Mouse (Mus musculus) hindbrain, embryonic 10.5 days (tissue): Measurements from ENCODE around the gene Cyp1b1. TPM values are rescaled to one million over a fixed set of nuclear protein-coding genes. Genes with fewer than 3 reads are reported as not detected.

Experiments used
- DNase-seq: peaks from one replicate; pipeline ENCODE4 v3.0.0-alpha.2; 2017; ENCODE audit warnings: low spot score
- H3K27ac ChIP-seq: fragments of 300-500 bp; sonication (generic); 2 replicates; pipeline ENCODE4 v1.5.1; 2016; ENCODE audit warnings: mild to moderate bottlenecking, moderate library complexity
- H3K27me3 ChIP-seq: fragments of 300-500 bp; sonication (generic); 2 replicates; pipeline ENCODE4 v1.6.1; 2016; ENCODE audit warnings: mild to moderate bottlenecking; ENCODE audit not compliant: poor library complexity, insufficient read depth, severe bottlenecking
- H3K36me3 ChIP-seq: fragments of 300-500 bp; sonication (generic); 2 replicates; pipeline ENCODE4 v1.6.1; 2016; ENCODE audit warnings: mild to moderate bottlenecking, moderate library complexity
- H3K4me1 ChIP-seq: fragments of 300-500 bp; sonication (generic); replicated peaks from 2 replicates; pipeline ENCODE4 v1.6.1; 2016; ENCODE audit warnings: mild to moderate bottlenecking
- H3K4me3 ChIP-seq: fragments of 300-500 bp; sonication (generic); 2 replicates; pipeline ENCODE4 v1.5.1; 2016; ENCODE audit warnings: mild to moderate bottlenecking, moderate library complexity
- H3K9me3 ChIP-seq: fragments of 300-500 bp; sonication (generic); 2 replicates; pipeline ENCODE4 v1.6.1; 2016; ENCODE audit warnings: mild to moderate bottlenecking, moderate library complexity
- WGBS: fragments of 180-500 bp; shearing (Covaris S2); methylation state at CpG from one replicate; pipeline ENCODE4 v1.1.7; 2016; 5-methylcytosine and 5-hydroxymethylcytosine counted together
- polyA plus RNA-seq: library from polyadenylated mRNA; unstranded; fragments of >200 nt; fragmentation: Nextera tagmentation; extraction: Ambion mirVana; gene quantifications from 2 replicates; pipeline ENCODE4 v1.2.1, GENCODE M21; 2016

The Cyp1b1 gene
- polyA plus RNA-seq: 1.9 and 3.0 TPM in 2 replicates

DNA sequence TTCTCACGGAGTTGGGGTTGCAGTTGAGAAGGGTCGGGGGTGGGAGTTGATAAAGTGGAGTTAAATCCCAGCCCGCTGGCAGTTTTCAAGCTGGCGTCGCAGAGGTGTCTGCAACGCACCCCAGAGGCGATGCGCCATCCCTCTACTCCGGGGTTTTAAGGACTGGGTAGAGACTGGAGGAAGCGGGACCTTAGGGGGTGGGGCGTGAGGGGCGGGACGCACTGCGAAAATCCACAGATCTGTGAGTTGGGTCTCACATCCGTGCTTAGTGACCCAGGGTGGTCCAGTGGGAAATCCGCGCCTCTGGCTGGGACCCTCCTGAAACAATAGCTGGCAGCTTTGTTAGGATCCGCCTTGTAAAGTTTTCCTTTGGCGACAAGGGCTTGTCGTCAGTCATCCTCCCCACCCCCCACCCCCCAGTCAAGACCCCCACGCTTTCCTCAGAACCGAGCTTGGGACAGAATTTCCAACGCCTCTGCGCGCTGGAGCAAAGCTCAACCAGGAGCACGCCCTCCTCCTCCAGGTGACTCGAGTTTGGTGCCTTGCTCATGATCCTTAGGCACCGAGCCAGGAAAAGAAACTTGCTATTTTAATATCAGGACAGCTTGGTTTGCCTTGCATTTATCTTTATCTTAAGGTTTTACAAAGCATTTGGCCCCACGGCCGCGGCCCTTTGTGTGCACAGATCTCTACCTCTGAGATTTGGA, at the start of gene Cyp1b1:
TSS of gene Cyp1b1 (minus strand) at position 131 of the 707 bp plus-strand sequence.
- H3K36me3 ChIP-seq: no peaks in the 10 kb centered on the region
- H3K4me1 ChIP-seq: peaks cover 44% of the 10 kb centered on the region
- peak within 1 kb of the TSS; percentile 60 for H3K4me3 ChIP-seq
- peak; percentile 58 for DNase-seq
- peaks cover 93% of the 10 kb centered on the region for H3K27me3 ChIP-seq
- peak within 1 kb of the TSS; percentile 84 for H3K27ac ChIP-seq
- 0 out of 2 replicates have a peak, but pooled peaks cover 7% of the 10 kb centered on the region for H3K9me3 ChIP-seq
- under 1% methylated on average over 31 of the region's 31 CpGs for WGBS

DNA sequence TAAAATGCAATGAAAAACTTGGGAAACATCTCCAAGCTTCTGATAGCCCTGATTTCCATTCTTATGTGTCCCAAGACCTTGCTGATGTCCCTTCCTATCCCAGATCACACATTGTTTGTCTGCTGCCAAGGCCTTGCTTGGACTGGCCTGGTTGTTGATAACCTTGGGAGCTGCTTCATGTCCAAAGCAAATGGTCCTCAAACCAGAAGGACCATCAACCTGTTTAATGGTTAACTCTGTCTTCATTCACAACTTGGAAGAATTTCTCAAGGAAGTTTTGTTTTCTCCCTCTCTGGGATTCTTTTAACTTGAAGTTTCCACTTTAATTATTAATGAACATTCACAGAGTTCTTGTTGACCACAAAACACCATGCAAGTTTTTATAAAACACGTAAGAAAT, 47.0 kb upstream of the Cyp1b1 start:
- 84% methylated on average over 1 of the region's 1 CpGs for WGBS

DNA sequence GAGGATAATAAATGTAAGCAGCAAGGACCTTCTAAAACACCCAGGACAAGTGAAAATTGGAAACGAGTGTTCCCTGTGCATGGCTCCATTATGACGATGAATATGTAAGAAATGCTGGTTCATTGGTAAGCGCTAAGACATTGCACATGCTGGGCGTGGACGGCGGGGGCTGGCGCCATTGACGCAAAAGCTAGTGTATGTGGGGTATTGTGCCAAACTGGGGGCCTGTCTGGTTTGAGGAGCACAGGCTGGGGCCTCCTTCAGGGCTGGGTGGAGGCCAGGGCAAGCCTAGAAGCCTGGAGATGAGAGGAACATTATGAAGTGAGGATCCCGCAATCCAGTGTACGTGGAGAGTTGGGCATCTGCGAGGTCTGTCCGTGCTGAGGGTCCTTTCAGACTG, 39.0 kb upstream of the Cyp1b1 start:
- no peak overlapping the region for H3K27ac ChIP-seq
- no peak overlapping the region for H3K4me3 ChIP-seq
- no peaks in the 10 kb centered on the region for H3K27me3 ChIP-seq
- DNase-seq: no peak
- H3K36me3 ChIP-seq: no peaks in the 10 kb centered on the region
- H3K9me3 ChIP-seq: no peaks in the 10 kb centered on the region
- peaks cover 30% of the 10 kb centered on the region for H3K4me1 ChIP-seq
- 95% methylated on average over 12 of the region's 12 CpGs for WGBS

More for the DNA sequence above, 47.0 kb upstream of the Cyp1b1 start:
- Histone ChIP-seq H3K27me3 (no peaks in the 10 kb centered on the region), H3K4me3 (no peak overlapping the region), H3K4me1 (peaks cover 12% of the 10 kb centered on the region), H3K9me3 (peaks cover 3% of the 10 kb centered on the region; the same call in 1 of the 2 replicates), H3K36me3 (no peaks in the 10 kb centered on the region), H3K27ac (no peak overlapping the region)
- DNase-seq: no peak

DNA sequence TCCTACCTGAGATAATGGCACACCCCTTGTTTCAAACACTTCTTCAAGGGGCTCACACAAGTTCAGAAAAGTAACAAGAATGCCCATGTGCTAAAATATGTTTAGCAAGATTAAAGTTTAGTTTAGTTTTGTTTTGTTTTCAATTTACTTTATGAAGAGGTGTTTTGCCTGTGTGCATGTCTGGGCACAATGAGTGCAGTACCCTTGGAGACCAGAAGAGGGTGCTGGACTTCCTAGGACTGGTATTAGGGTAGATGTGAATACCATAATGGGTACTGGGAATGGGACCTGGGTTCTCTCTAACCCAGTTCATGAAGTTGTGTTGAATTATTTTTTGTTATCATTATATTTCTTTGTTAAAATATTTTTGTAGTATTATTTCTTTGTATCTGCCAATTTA, 38.0 kb upstream of the Cyp1b1 start:
- Histone ChIP-seq H3K4me3 (no peak overlapping the region), H3K36me3 (no peaks in the 10 kb centered on the region), H3K27ac (no peak overlapping the region), H3K4me1 (peaks cover 24% of the 10 kb centered on the region), H3K9me3 (no peaks in the 10 kb centered on the region), H3K27me3 (peaks cover under 1% of the 10 kb centered on the region; the same call in 1 of the 2 replicates)
- DNase-seq: no peak

DNA sequence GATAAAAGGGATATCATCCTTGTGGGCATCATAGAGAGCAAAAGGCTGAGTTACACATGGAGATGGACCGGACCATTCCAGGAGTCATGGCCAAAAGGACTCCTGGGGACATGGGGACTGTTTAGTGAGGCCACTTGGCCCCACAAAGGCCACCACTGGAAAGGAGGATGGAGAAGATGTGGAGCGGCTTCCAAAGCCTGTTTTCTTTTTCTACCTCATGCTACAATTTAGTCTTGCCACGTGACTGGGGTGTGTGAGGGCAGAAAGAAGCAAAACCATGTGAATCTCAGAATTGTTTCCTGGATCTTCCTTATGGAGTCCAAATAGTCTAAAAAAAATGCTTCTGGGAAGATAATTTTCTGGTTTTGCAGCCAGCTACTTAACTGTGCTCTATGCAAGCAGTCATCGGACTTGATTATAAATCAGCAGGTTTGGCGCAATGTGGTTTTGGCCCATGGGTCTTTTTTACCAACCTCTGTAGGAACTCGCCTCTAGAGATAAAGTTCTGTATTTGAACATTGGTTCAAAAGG, 36.9 kb upstream of the Cyp1b1 start:
- Histone ChIP-seq H3K4me3 (no peak overlapping the region), H3K9me3 (no peaks in the 10 kb centered on the region), H3K36me3 (no peaks in the 10 kb centered on the region), H3K27ac (no peak overlapping the region), H3K27me3 (peaks cover 4% of the 10 kb centered on the region; the same call in 1 of the 2 replicates), H3K4me1 (peaks cover 20% of the 10 kb centered on the region; the same call in 1 of the 2 replicates)
- no peak for DNase-seq
- 94% methylated on average over 6 of the region's 6 CpGs for WGBS

DNA sequence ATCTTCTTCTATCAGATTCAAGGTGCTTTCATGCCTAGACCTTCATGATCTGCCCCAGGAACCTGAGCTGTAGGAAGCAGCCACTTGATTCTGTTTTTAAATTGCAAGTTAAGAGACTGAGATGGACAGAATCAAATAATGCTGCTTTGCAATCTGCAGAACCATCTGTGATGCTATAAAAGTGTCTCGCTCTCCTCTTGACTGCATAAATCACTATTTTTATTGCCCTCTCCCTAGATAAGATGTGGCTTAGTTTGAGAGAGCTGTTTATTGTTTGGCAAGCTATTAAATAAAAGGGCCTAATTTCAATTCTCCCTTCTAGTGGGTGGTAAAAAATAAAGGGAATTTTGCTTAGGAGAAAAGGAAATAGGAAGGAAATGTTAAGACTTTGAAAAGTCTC, 34.8 kb upstream of the Cyp1b1 start:
- Histone ChIP-seq H3K27me3 (peaks cover 4% of the 10 kb centered on the region; the same call in 1 of the 2 replicates), H3K9me3 (no peaks in the 10 kb centered on the region), H3K36me3 (no peaks in the 10 kb centered on the region), H3K4me3 (no peak overlapping the region), H3K4me1 (peaks cover 24% of the 10 kb centered on the region), H3K27ac (no peak overlapping the region)
- 95% methylated on average over 1 of the region's 1 CpGs for WGBS
- no peak for DNase-seq

DNA sequence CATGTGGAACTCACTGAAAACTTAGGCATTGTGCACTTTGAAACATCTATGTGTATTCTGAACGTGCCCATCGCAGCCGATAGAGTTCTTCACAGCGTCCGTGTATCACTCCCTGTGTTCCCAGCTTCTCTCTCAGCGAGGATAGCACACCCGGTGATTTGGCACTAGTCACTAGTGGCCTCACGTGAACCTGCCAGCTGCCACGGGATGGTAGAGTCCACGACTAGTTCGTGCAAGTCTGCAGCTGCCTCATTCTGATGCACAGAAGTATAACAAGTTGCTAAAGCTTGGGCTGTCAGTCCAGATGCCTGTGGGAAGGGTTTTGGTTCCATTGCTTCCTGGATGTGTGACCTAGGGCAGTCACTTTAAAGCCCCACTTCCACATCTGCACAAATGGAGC, 32.1 kb upstream of the Cyp1b1 start:
- Histone ChIP-seq H3K36me3 (no peaks in the 10 kb centered on the region), H3K27me3 (peaks cover 13% of the 10 kb centered on the region), H3K9me3 (no peaks in the 10 kb centered on the region), H3K4me1 (peaks cover 25% of the 10 kb centered on the region), H3K4me3 (no peak overlapping the region), H3K27ac (no peak overlapping the region)
- 84% methylated on average over 11 of the region's 11 CpGs for WGBS
- no peak for DNase-seq

DNA sequence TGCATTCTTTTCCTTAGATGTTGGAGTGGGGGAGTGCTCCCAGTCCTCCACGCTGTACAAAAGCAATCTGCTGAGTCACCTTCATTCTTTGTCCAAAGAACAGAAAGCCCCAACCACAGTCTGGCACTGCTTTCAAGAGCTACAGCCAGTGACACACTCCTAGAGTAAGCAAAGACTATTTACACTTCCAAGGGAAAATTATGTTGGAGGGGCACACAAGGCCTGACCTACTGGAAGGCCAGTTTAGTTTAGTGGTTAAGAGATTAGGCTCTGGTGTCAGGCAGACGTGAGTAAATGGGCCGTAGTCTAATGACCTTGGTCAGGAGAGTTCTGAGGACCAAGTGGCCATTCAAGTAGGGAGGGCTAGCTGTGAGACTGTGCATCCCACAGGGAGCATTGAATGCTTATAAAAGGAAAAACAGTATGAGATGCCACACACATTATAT, 31.3 kb upstream of the Cyp1b1 start:
- Histone ChIP-seq H3K9me3 (no peaks in the 10 kb centered on the region), H3K27me3 (peaks cover 13% of the 10 kb centered on the region), H3K36me3 (no peaks in the 10 kb centered on the region), H3K4me1 (peaks cover 25% of the 10 kb centered on the region), H3K27ac (peak overlapping the region; percentile 62), H3K4me3 (no peak overlapping the region)
- 13% methylated on average over 3 of the region's 3 CpGs for WGBS
- peak; percentile 55 for DNase-seq

DNA sequence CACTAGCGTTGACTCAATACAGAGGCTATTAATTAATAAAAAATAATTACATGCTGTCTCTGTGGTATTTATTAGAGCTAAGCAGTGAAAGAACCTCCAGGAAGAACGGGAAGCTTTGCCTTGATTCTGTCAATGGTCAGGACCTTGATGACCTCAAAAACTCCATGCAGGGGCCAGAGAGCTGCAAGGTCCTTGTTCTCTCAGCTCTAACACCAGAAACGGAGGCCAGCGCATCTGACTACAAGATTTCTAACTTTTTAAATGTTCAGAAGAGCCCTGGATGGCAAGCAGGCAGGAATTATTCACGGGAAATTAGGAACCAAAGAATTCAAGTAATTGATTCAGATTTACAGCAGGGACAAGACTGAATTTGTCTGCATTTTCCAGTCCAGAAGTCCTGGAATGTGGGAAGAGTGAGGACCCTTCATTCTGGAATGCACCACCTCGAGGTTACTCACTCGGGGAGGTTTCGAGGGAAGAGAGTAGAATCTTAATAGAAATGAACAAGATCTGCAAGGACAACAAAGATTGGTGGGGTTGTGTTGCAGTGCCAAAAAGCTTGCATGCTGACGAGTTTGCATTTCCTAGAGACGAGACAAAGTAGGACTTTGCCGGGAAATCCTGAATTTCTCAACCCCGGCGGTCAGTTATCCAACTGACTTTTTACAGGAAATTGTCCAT, 30.3 kb upstream of the Cyp1b1 start:
- WGBS: 56% methylated on average over 13 of the region's 13 CpGs

DNA sequence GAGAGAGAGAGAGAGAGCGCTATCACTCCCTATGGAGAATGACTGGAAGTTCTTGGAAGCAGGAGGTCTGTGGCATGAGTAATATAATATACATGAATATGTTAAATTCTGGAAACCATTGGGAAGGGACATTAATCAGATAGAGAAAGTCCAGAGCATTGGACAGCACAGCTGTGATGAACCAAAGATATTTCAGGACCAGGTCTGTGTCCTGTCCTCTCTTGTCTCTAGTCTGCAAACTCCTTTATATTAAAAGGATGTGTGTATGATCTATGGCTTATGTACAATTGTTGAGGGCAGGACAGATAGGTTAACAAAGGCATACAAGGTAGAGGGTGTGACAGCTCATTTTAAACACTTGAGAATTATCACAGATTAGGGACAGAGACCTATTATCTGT, 28.6 kb upstream of the Cyp1b1 start:
- peaks cover 13% of the 10 kb centered on the region for H3K27me3 ChIP-seq
- 85% methylated on average over 1 of the region's 1 CpGs for WGBS
- H3K9me3 ChIP-seq: no peaks in the 10 kb centered on the region
- H3K27ac ChIP-seq: no peak overlapping the region
- no peaks in the 10 kb centered on the region for H3K36me3 ChIP-seq
- DNase-seq: no peak
- H3K4me3 ChIP-seq: no peak overlapping the region
- peaks cover 38% of the 10 kb centered on the region for H3K4me1 ChIP-seq

More for the DNA sequence above, 30.3 kb upstream of the Cyp1b1 start:
- Histone ChIP-seq H3K27ac (peak overlapping the region; percentile 45; the same call in 1 of the 2 replicates), H3K4me3 (no peak overlapping the region), H3K4me1 (peaks cover 25% of the 10 kb centered on the region), H3K27me3 (peaks cover 13% of the 10 kb centered on the region), H3K36me3 (no peaks in the 10 kb centered on the region), H3K9me3 (no peaks in the 10 kb centered on the region)
- DNase-seq: no peak

DNA sequence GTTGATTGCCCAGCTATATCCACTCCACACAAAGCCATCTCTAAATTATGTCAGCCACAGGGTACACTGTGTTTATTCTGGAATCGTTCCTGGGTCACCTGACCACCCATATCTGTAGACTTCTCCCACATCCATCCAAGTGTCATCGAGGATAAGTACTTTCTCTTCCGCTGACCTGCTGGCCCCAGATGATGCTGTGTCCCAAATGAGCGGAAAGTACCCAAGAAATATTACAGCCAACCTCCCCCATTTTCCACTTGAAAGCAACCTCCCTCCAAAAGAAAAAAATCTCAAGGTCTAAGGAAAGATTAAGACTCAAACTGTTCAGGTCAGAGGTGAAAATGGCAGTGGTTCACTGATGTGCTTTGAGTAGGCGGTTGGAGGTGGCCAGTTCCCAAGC, 27.8 kb upstream of the Cyp1b1 start:
- peaks cover 47% of the 10 kb centered on the region for H3K4me1 ChIP-seq
- peaks cover 10% of the 10 kb centered on the region for H3K27me3 ChIP-seq
- 82% methylated on average over 5 of the region's 5 CpGs for WGBS

DNA sequence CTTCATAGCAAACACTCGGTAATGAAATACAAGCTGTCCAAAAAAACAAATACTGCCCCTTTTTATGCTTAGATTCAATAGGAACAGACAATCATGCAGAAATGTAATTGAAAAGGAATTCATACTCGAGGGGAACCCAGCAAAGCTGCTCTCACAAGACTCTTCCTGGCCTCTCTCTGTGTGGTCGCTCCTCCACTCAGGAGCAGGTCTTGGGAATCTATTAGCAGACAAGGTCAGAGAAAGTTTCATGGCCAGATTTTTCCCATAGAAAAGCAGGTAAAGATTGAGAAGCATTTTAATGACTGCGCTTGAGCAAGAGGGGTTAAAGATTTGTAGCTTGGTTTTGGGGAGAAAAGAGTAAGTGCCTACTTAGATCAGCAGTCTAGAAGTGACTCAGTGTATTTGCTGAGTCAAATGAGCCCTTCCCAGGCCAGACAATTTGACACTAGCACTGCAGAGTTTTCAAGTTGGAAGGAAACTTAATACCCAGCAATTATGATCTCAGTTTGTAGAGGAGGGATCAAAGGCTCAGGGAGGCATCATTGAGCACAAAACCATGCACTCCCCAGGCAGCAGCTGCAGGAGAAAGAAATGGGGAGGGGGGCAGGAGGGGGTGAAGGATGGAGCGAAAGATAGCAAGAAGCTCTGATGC, 24.1 kb upstream of the Cyp1b1 start:
- WGBS: 58% methylated on average over 5 of the region's 5 CpGs
- H3K4me1 ChIP-seq: peaks cover 25% of the 10 kb centered on the region
- H3K36me3 ChIP-seq: no peaks in the 10 kb centered on the region
- H3K27ac ChIP-seq: no peak overlapping the region
- DNase-seq: peak; percentile 11
- peaks cover 3% of the 10 kb centered on the region; the same call in 1 of the 2 replicates for H3K27me3 ChIP-seq
- no peaks in the 10 kb centered on the region for H3K9me3 ChIP-seq
- no peak overlapping the region for H3K4me3 ChIP-seq

More for the DNA sequence above, 27.8 kb upstream of the Cyp1b1 start:
- Histone ChIP-seq H3K27ac (no peak overlapping the region), H3K36me3 (no peaks in the 10 kb centered on the region), H3K4me3 (no peak overlapping the region), H3K9me3 (no peaks in the 10 kb centered on the region)
- no peak for DNase-seq
